In genomic region chr11:119565684-119566083, GRCm38 (mm10) we compare ENCODE assay signal across 17 mouse cellular contexts. TPM values are rescaled to one million over a fixed set of nuclear protein-coding genes. Genes with fewer than 3 reads are reported as not detected.
DNase-seq lines count a peak whose midpoint lies in the region; ATAC-seq and TF ChIP-seq lines count a peak whose summit lies in the region.
"Had no signal": no experiment of that assay in that cellular context is flagged by ENCODE, and none has a peak within 500 bp of the region (broad histone marks: within the 10 kb centered on the region; RNA-seq: fewer than 3 reads in every experiment).

No protein-coding gene starts in this region.

- no peaks in the 10 kb centered on the region for H3K36me3 ChIP-seq in heart, embryonic 14.5 days (ENCODE audit: control insufficient read depth, insufficient read depth, low read length)
- no peaks in the 10 kb centered on the region for H3K36me3 ChIP-seq in midbrain, embryonic 10.5 days
- H3K36me3 ChIP-seq in midbrain, embryonic 11.5 days (ENCODE audit: control insufficient read depth, insufficient read depth, low read length): no peaks in the 10 kb centered on the region
- no peaks in the 10 kb centered on the region for H3K36me3 ChIP-seq in ES-E14 (ENCODE audit: control insufficient read depth, insufficient read depth, low read length, poor library complexity, severe bottlenecking)
- H3K36me3 ChIP-seq in embryonic facial prominence, embryonic 10.5 days (replicated peaks): no peaks in the 10 kb centered on the region
- H3K36me3 ChIP-seq: heart, embryonic 10.5 days; limb, embryonic 13.5 days had no signal

- H3K4me3 ChIP-seq in heart, embryonic 14.5 days (ENCODE audit: control insufficient read depth in 1 of 2, insufficient read depth in 1 of 2, low read depth in 1 of 2, low read length in 2 of 2): no peak overlapping the region
- H3K4me3 ChIP-seq in midbrain, embryonic 10.5 days: no peak overlapping the region
- H3K4me3 ChIP-seq in midbrain, embryonic 11.5 days (ENCODE audit: low read depth, low read length): no peak overlapping the region
- H3K4me3 ChIP-seq in ES-E14 (ENCODE audit: insufficient read depth in 1 of 2, low read depth in 1 of 2, low read length in 2 of 2, poor library complexity in 1 of 2, severe bottlenecking in 1 of 2): peak overlapping the region; percentile 60 to 62
- H3K4me3 ChIP-seq in embryonic facial prominence, embryonic 10.5 days: peak overlapping the region; percentile 23; the same call in 1 of the 2 replicates
- H3K4me3 ChIP-seq: heart, embryonic 10.5 days; limb, embryonic 13.5 days had no signal

- no peak overlapping the region; the same call in 1 of the 2 replicates for H3K9ac ChIP-seq in heart, embryonic 14.5 days (ENCODE audit: low read length)
- H3K9ac ChIP-seq in midbrain, embryonic 11.5 days (ENCODE audit: low read length): no peak overlapping the region
- H3K9ac ChIP-seq in ES-E14 (ENCODE audit: insufficient read depth, low read depth, low read length, poor library complexity, severe bottlenecking): peak overlapping the region; percentile 57; the same call in 1 of the 2 replicates
- H3K9ac ChIP-seq: limb, embryonic 13.5 days had no signal

- H3K27ac ChIP-seq in heart, embryonic 14.5 days (replicated peaks in 1 of 2; ENCODE audit: control insufficient read depth in 1 of 2, insufficient read depth in 1 of 2, low read depth in 2 of 2, low read length in 2 of 2): no peak overlapping the region
- 0 out of 2 replicates have a peak overlapping the region, but pooled peaks have one; percentile 13 for H3K27ac ChIP-seq in midbrain, embryonic 10.5 days (replicated peaks)
- H3K27ac ChIP-seq in midbrain, embryonic 11.5 days (ENCODE audit: low read depth, low read length): no peak overlapping the region
- no peak overlapping the region for H3K27ac ChIP-seq in ES-E14 (ENCODE audit: insufficient read depth, low read depth, low read length, poor library complexity, severe bottlenecking)
- H3K27ac ChIP-seq in embryonic facial prominence, embryonic 10.5 days (replicated peaks): no peak overlapping the region
- H3K27ac ChIP-seq: heart, embryonic 10.5 days; limb, embryonic 13.5 days had no signal

- H3K27me3 ChIP-seq in heart, embryonic 14.5 days (ENCODE audit: control insufficient read depth, insufficient read depth, low read length): peaks cover 9% of the 10 kb centered on the region
- H3K27me3 ChIP-seq in midbrain, embryonic 10.5 days (ENCODE audit: low read depth, poor library complexity, severe bottlenecking): peaks cover 61% of the 10 kb centered on the region
- H3K27me3 ChIP-seq in midbrain, embryonic 11.5 days (ENCODE audit: control insufficient read depth, insufficient read depth, low read length): peaks cover 11% of the 10 kb centered on the region
- H3K27me3 ChIP-seq in embryonic facial prominence, embryonic 10.5 days (replicated peaks; ENCODE audit: low read depth, poor library complexity, severe bottlenecking): peaks cover 44% of the 10 kb centered on the region

- no peak for DNase-seq in heart, adult 9 months (ENCODE audit: low spot score in 2 of 2)
- no peak for DNase-seq in midbrain, embryonic 10.5 days (ENCODE audit: low spot score)
- DNase-seq in midbrain, embryonic 11.5 days (ENCODE audit: low spot score, missing footprints): no peak
- no peak for DNase-seq in ES-E14 (ENCODE audit: low read depth, low spot score)
- DNase-seq in embryonic facial prominence, embryonic 10.5 days (ENCODE audit: low spot score): no peak
- DNase-seq in kidney, adult 9 months: no peak
- DNase-seq in lung, postnatal 25 days (ENCODE audit: low spot score): no peak
- DNase-seq: adrenal gland, adult 8-10 months; kidney, adult 18-20 months; lung, adult 18-20 months; spleen, adult 18-20 months had no signal

- H3K4me1 ChIP-seq in heart, embryonic 14.5 days (ENCODE audit: control insufficient read depth in 2 of 2, insufficient read depth in 2 of 2, low read length in 2 of 2): peaks cover 5% of the 10 kb centered on the region in 2 experiments; a peak in 3 of 4 replicates
- H3K4me1 ChIP-seq in midbrain, embryonic 10.5 days: peaks cover 27% of the 10 kb centered on the region
- H3K4me1 ChIP-seq in midbrain, embryonic 11.5 days (ENCODE audit: control insufficient read depth, insufficient read depth, low read length): no peaks in the 10 kb centered on the region
- peaks cover 0 to 5% of the 10 kb centered on the region in 2 experiments; a peak in 1 of 4 replicates for H3K4me1 ChIP-seq in ES-E14 (ENCODE audit: control insufficient read depth in 2 of 2, insufficient read depth in 2 of 2, low read length in 2 of 2, poor library complexity in 1 of 2)
- H3K4me1 ChIP-seq in embryonic facial prominence, embryonic 10.5 days: peaks cover 26% of the 10 kb centered on the region

- H3K9me3 ChIP-seq in heart, embryonic 14.5 days (ENCODE audit: control insufficient read depth, low read length): no peaks in the 10 kb centered on the region
- H3K9me3 ChIP-seq in midbrain, embryonic 10.5 days (replicated peaks): no peaks in the 10 kb centered on the region
- no peaks in the 10 kb centered on the region for H3K9me3 ChIP-seq in midbrain, embryonic 11.5 days (ENCODE audit: control insufficient read depth, low read length)
- no peaks in the 10 kb centered on the region for H3K9me3 ChIP-seq in ES-E14 (ENCODE audit: control insufficient read depth, insufficient read depth, low read depth, low read length)
- H3K9me3 ChIP-seq in embryonic facial prominence, embryonic 10.5 days: no peaks in the 10 kb centered on the region
- H3K9me3 ChIP-seq: heart, embryonic 10.5 days; limb, embryonic 13.5 days had no signal

- in situ Hi-C loops in ES-E14 (cut with MboI; ENCODE audit: low sequenced_read_pairs in 2 of 2, unreplicated experiment in 2 of 2): no loop called here

- ATAC-seq in heart, embryonic 14.5 days (ENCODE audit: insufficient number of reproducible peaks, insufficient read depth, low FRiP score, low read depth): no peak
- ATAC-seq in midbrain, embryonic 11.5 days (ENCODE audit: low FRiP score): no peak

- peak overlapping the region; percentile 27 for H3K4me2 ChIP-seq in heart, embryonic 14.5 days (ENCODE audit: low read length)
- no peak overlapping the region for H3K4me2 ChIP-seq in midbrain, embryonic 11.5 days
- H3K4me2 ChIP-seq: limb, embryonic 13.5 days had no signal

- WGBS in heart, embryonic 14.5 days: 37% methylated on average over 10 of the region's 10 CpGs
- WGBS in midbrain, embryonic 10.5 days: 49% methylated on average over 10 of the region's 10 CpGs
- WGBS in midbrain, embryonic 11.5 days: 49% methylated on average over 10 of the region's 10 CpGs
- WGBS in embryonic facial prominence, embryonic 10.5 days: 35% methylated on average over 10 of the region's 10 CpGs

TF ChIP-seq in ES-E14, 5 proteins besides CTCF, POLR2A, EP300 and RAD21:
- TF ChIP-seq ZNF384 (IDR thresholded peaks at IDR 0.05; ENCODE audit: low read depth, low read length) (no peak), HCFC1 (IDR thresholded peaks at IDR 0.05; ENCODE audit: borderline replicate concordance, insufficient read depth, low read length) (no peak), ZC3H11A (IDR thresholded peaks at IDR 0.05; ENCODE audit: borderline replicate concordance, low read depth, low read length) (no peak), CHD2 (IDR thresholded peaks at IDR 0.05; ENCODE audit: low read depth, low read length) (no peak), MAFK (IDR thresholded peaks at IDR 0.05; ENCODE audit: insufficient read depth, low read depth, low read length) (no peak)

RNA-seq across cellular contexts. Expression of gene Nptx1, which starts 18.1 kb away (rescaled TPM):
- 0.81 and 0.89 TPM in 2 replicates for polyA plus RNA-seq in heart, embryonic 14.5 days (2014; fragmentation: Nextera tagmentation; extraction: Ambion mirVana)
- polyA plus RNA-seq in midbrain, embryonic 10.5 days (2016; fragmentation: Nextera tagmentation; extraction: Ambion mirVana): 1.1 and 1.6 TPM in 2 replicates
- polyA plus RNA-seq in midbrain, embryonic 11.5 days (2014; fragmentation: Nextera tagmentation; extraction: Ambion mirVana): 2.5 and 3.0 TPM in 2 replicates
- 0.79 and 0.80 TPM in 2 replicates for total RNA-seq in ES-E14 (2012; rRNA removed)
- 1.9 and 2.6 TPM in 2 replicates for polyA plus RNA-seq in embryonic facial prominence, embryonic 10.5 days (2016; fragmentation: Nextera tagmentation; extraction: Ambion mirVana)
- total RNA-seq: common myeloid progenitor, adult 5-6 weeks; megakaryocyte progenitor cell, adult 5-6 weeks; MEL had no signal

RNA-seq across cellular contexts. Expression of gene Rptor, which starts 37.0 kb away (rescaled TPM):
- 11.2 TPM in 2 replicates for polyA plus RNA-seq in heart, embryonic 14.5 days (2014; fragmentation: Nextera tagmentation; extraction: Ambion mirVana)
- 11.0 and 12.1 TPM in 2 replicates for polyA plus RNA-seq in midbrain, embryonic 10.5 days (2016; fragmentation: Nextera tagmentation; extraction: Ambion mirVana)
- polyA plus RNA-seq in midbrain, embryonic 11.5 days (2014; fragmentation: Nextera tagmentation; extraction: Ambion mirVana): 8.7 and 11.1 TPM in 2 replicates
- total RNA-seq in ES-E14 (2012; rRNA removed): 59.7 and 61.6 TPM in 2 replicates
- polyA plus RNA-seq in embryonic facial prominence, embryonic 10.5 days (2016; fragmentation: Nextera tagmentation; extraction: Ambion mirVana): 14.4 and 15.7 TPM in 2 replicates

Comparison
In these comparisons a context has a peak if more than half of its experiments do, and no peak if none do; other contexts are left out.
1. H3K4me3 ChIP-seq: peak in ES-E14 (2 of 2) and embryonic facial prominence, embryonic 10.5 days (single experiment); none in heart, embryonic 14.5 days (0 of 2), midbrain, embryonic 10.5 days (single experiment) and midbrain, embryonic 11.5 days (single experiment).